Mouse (Mus musculus) small intestine, adult 2 months (tissue): ENCODE results near the gene Ahrr. TPM values are rescaled to one million over a fixed set of nuclear protein-coding genes. Genes with fewer than 3 reads are reported as not detected.

Source experiments
- H3K27ac ChIP-seq: fragments of 200-500 bp; 2 replicates; pipeline ENCODE4 v1.5.1; 2012; ENCODE audit warnings: low read depth, low read length, control low read depth, inconsistent platforms; ENCODE audit not compliant: insufficient read depth
- H3K27me3 ChIP-seq: fragments of 200-500 bp; 2 replicates; pipeline ENCODE4 v1.6.1; 2012; ENCODE audit warnings: mild to moderate bottlenecking, moderate library complexity, low read length, inconsistent platforms; ENCODE audit not compliant: control insufficient read depth, insufficient read depth
- H3K36me3 ChIP-seq: fragments of 200-500 bp; 2 replicates; pipeline ENCODE4 v1.6.1; 2012; ENCODE audit warnings: mild to moderate bottlenecking, low read length, control low read depth, inconsistent platforms; ENCODE audit not compliant: control insufficient read depth, insufficient read depth
- H3K4me1 ChIP-seq: fragments of 200-500 bp; 2 replicates; pipeline ENCODE4 v1.6.1; 2012; ENCODE audit warnings: low read length, inconsistent platforms, mixed read lengths; ENCODE audit not compliant: control insufficient read depth, insufficient read depth, insufficient read length
- H3K4me3 ChIP-seq: fragments of 200-500 bp; 2 replicates; pipeline ENCODE4 v1.5.1; 2012; ENCODE audit warnings: low read depth, mild to moderate bottlenecking, control low read depth, inconsistent platforms, low read length, moderate library complexity
- CTCF ChIP-seq: fragments of 200-500 bp; IDR thresholded peaks from 2 replicates; pipeline ENCODE4 v1.5.1; 2012; ENCODE audit warnings: low read depth, mild to moderate bottlenecking, control low read depth, inconsistent platforms, low read length, moderate library complexity, mixed read lengths; ENCODE audit not compliant: insufficient replicate concordance, insufficient read length; ENCODE audit errors: extremely low read depth
- POLR2A ChIP-seq: fragments of 200-500 bp; IDR thresholded peaks from 2 replicates; pipeline ENCODE4 v1.6.1; 2012; ENCODE audit warnings: low read depth, mild to moderate bottlenecking, control low read depth, inconsistent platforms, low read length, moderate library complexity
- WGBS: fragments of 180-500 bp; shearing (Covaris S2); methylation state at CpG from one replicate; pipeline ENCODE4 v1.1.7; 2018; 5-methylcytosine and 5-hydroxymethylcytosine counted together
- polyA plus RNA-seq: library from polyadenylated mRNA; depleted of rRNA; stranded (reverse); fragments of >200 nt; gene quantifications from 2 replicates; pipeline ENCODE4 v1.2.3, GENCODE M21; 2012; rRNA removed

The Ahrr gene
- polyA plus RNA-seq: 1.3 and 1.6 TPM in 2 replicates

- 1% methylated on average over 27 of the region's 27 CpGs for WGBS
- peak; percentile 58; the same call in 1 of the 2 replicates for TF ChIP-seq CTCF
- no peak; the same call in 1 of the 2 replicates for TF ChIP-seq POLR2A
- H3K4me1 ChIP-seq: no peaks in the 10 kb centered on the region
- no peaks in the 10 kb centered on the region for H3K36me3 ChIP-seq
- no peaks in the 10 kb centered on the region for H3K27me3 ChIP-seq
- H3K27ac ChIP-seq: peak within 1 kb of the TSS; percentile 51
- H3K4me3 ChIP-seq: peak within 1 kb of the TSS; percentile 63
Measured at GRCm38 (mm10) chr13:74292167-74292566, at the start of gene Ahrr. TSS of gene Ahrr (minus strand) at chr13:74292331.

- TF ChIP-seq CTCF: no peak
- TF ChIP-seq POLR2A: no peak
Measured at GRCm38 (mm10) chr13:74341036-74341435, 48.9 kb upstream of the Ahrr start.

GRCm38 (mm10) chr13:74329321-74329720 lies 37.2 kb upstream of the Ahrr start:
- Histone ChIP-seq H3K27ac (no peak overlapping the region), H3K36me3 (peaks cover 65% of the 10 kb centered on the region), H3K4me1 (no peaks in the 10 kb centered on the region; the same call in 1 of the 2 replicates), H3K4me3 (no peak overlapping the region), H3K27me3 (no peaks in the 10 kb centered on the region)
- TF ChIP-seq CTCF: no peak
- TF ChIP-seq POLR2A: no peak

More at GRCm38 (mm10) chr13:74341036-74341435, 48.9 kb upstream of the Ahrr start:
- H3K27ac ChIP-seq: no peak overlapping the region
- no peak overlapping the region for H3K4me3 ChIP-seq
- H3K36me3 ChIP-seq: peaks cover 53% of the 10 kb centered on the region
- 36% methylated on average over 3 of the region's 3 CpGs for WGBS
- no peaks in the 10 kb centered on the region for H3K4me1 ChIP-seq
- H3K27me3 ChIP-seq: no peaks in the 10 kb centered on the region

GRCm38 (mm10) chr13:74317170-74317849 lies 25.2 kb upstream of the Ahrr start, which contains the start of gene Pdcd6:
TSS of gene Pdcd6 (minus strand) at chr13:74317580.
- TF ChIP-seq CTCF (no peak), POLR2A (peak; percentile 82; the same call in 1 of the 2 replicates)
- Histone ChIP-seq H3K27me3 (no peaks in the 10 kb centered on the region), H3K27ac (peak within 1 kb of the TSS; percentile 92), H3K4me1 (peaks cover 3% of the 10 kb centered on the region), H3K4me3 (peak within 1 kb of the TSS; percentile 91), H3K36me3 (peaks cover 29% of the 10 kb centered on the region)
- 0% methylated on average over 36 of the region's 36 CpGs for WGBS

GRCm38 (mm10) chr13:74316789-74317169 lies 24.6 kb upstream of the Ahrr start:
- WGBS: 1% methylated on average over 15 of the region's 15 CpGs
- Histone ChIP-seq H3K27me3 (no peaks in the 10 kb centered on the region), H3K4me3 (peak overlapping the region; percentile 91), H3K36me3 (peaks cover 27% of the 10 kb centered on the region), H3K4me1 (peaks cover 3% of the 10 kb centered on the region), H3K27ac (peak overlapping the region; percentile 92)
- TF ChIP-seq POLR2A (no peak), CTCF (no peak)

- Histone ChIP-seq H3K4me1 (peaks cover 3% of the 10 kb centered on the region), H3K36me3 (peaks cover 29% of the 10 kb centered on the region), H3K4me3 (peak overlapping the region; percentile 91), H3K27ac (peak overlapping the region; percentile 92), H3K27me3 (no peaks in the 10 kb centered on the region)
- TF ChIP-seq POLR2A (no peak), CTCF (no peak)
- WGBS: 10% methylated on average over 4 of the region's 4 CpGs
Measured at GRCm38 (mm10) chr13:74316386-74316785, 24.3 kb upstream of the Ahrr start.

GRCm38 (mm10) chr13:74314616-74315015 lies 22.5 kb upstream of the Ahrr start:
- Histone ChIP-seq H3K4me1 (peaks cover 3% of the 10 kb centered on the region), H3K27ac (no peak overlapping the region), H3K27me3 (no peaks in the 10 kb centered on the region), H3K4me3 (no peak overlapping the region), H3K36me3 (peaks cover 39% of the 10 kb centered on the region)
- no peak for TF ChIP-seq POLR2A
- TF ChIP-seq CTCF: no peak
- WGBS: 89% methylated on average over 3 of the region's 3 CpGs

- peaks cover 7% of the 10 kb centered on the region; the same call in 1 of the 2 replicates for H3K4me1 ChIP-seq
- TF ChIP-seq CTCF (no peak), POLR2A (no peak)
- no peaks in the 10 kb centered on the region for H3K27me3 ChIP-seq
- peaks cover 65% of the 10 kb centered on the region for H3K36me3 ChIP-seq
- H3K27ac ChIP-seq: no peak overlapping the region
- WGBS: 96% methylated on average over 1 of the region's 1 CpGs
- H3K4me3 ChIP-seq: no peak overlapping the region
Measured at GRCm38 (mm10) chr13:74305780-74306179, 13.6 kb upstream of the Ahrr start.
